Mouse (Mus musculus) frontal cortex, postnatal 25 days (tissue): Measurements from ENCODE around the gene Dap.

Source experiments
- DNase-seq, 2 experiments: peaks; one replicate each; pipeline ENCODE4 v3.0.0; 2022; ENCODE audit warnings: low spot score in 2 of 2

The Dap gene

GRCm38 (mm10) chr15:31264827-31265226, 40.7 kb downstream of the Dap start:
- peak; percentile 78 to 84 for DNase-seq

DNA sequence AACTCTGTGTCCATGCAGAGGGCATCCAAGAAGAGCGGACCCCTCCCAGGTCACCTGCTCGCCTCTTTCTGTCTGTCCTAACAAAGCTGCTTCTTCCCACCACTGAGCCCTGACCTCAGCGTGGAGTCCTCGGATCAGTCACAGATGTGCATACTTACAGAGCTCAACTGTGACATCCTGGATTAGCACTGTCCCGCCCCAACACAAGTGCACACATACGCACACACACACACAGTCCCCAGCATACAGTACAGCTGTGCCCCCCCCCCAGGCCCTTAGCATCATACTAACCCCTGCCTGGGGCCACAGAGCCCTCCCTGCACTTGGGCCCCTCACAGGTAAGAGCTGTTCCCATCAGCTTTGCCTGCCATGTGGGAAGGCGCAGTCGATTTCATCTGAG, 41.3 kb downstream of the Dap start:
- no peak for DNase-seq

DNA sequence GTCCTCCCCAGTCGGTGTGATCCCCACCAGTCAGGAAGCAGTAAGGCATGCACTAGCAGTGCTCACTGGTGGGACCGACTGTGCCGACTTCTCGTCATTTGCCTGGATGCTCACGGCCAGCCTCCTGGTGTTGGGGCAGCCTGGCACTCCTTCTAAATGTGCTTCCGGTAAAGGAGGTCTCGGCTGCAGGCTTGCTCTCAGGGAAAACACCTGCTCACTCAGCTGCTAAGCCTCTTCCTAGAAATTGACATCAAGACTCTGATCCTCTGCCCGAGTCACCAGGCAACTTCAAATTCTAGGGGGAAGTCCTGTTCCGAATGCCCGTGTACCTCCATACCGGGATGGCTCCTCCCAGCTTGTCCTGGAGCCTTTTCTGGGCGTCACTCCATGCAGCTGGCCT, 41.7 kb downstream of the Dap start:
- no peak for DNase-seq

DNA sequence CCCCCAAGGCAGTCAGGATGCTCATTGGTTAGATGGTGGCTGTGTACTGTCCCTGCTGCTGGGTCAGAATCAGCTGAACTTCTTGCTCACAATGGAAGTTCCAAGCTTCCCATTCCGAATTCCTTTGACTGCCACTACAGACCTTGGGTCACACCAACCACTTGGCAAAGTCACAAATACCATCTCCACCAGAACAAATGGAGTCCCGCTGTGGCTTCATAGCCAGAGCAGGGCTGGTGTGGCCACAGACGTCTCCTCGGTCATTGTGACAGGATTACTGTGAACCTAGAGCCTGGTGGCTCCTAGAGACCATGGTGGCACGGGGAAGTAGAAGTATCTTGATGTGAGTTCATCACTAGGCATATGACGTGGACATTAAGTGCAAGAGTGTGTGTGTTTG, 44.0 kb downstream of the Dap start:
- no peak for DNase-seq

DNA sequence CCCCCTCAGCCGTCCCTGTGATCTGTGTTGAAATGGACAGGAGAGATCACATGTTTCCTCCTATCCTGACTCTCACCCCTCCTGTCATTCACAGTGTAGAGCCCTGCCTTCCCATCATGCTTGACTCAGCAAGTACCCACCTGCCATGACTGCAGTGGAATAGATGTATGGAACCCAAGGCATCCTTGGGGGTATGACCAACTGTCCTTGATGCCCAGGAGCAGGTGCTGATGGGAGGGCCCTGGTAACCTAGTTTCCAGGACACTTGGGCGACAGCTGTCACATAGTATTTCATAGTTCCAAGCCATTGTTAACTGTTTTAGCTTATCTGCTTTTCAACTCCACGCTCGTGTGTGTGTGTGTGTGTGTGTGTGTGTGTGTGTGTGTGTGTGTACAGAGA, 45.4 kb downstream of the Dap start:
- no peak for DNase-seq

DNA sequence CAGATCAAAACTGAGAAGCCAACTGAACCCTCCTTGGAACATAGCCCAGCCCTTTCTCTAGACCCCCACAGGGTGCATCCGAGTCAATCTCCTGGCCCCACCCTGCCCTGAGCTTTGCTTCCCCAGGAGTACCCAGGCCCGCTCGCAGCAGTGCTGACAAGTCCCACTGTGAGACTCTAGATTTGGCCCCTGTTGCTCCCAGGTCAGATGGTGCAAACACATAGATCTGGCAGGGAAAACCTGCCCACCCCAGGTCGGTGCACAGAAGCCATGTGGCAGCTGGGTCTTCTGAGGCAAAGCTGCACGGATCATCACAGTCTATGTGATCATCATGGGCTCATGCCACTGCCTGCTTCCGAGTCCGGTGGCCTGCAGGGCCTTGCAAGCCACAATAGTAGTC, 48.6 kb downstream of the Dap start:
- DNase-seq = no peak

DNA sequence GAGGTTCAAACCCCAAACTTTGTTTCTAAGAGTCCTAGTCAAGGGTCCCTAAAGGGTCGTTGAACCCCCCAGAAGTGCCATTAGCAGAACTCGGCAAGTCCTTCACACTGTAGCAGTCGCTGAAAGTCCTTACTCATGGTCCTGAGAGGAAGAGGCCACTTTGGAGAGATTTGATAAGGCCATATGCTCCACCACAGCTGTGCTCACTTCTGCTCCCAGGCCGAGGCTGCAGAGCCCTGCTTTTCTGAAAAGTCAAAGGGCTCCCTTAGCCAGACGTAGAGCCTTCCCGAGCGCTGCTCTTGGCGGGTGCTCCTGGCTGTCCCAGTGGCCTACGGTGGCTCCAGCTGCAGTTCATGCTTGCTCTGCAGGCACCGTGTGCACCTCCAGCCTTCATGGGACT, 49.4 kb downstream of the Dap start:
- DNase-seq = no peak

GRCm38 (mm10) chr15:31278090-31278489, 54.0 kb downstream of the Dap start:
- no peak for DNase-seq

DNA sequence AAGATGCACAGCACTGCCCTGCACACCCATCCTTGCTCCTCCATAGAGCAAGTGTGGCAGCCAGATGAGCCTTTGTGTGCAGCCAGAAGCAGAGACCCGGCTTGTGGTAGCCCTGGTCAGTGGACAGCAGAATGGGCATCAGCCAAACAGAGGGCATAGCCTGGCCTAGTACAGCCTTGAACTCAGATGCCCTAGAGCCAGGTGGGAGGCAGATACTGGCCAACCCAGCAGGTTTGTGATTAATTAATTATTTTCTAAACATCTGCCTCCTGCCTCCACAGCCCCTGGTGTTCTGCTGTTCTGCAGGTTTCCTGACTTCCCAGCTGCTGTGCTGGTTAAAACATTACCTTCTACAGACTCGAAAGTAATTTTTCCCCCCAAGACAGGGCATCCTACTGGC, 55.0 kb downstream of the Dap start:
- no peak for DNase-seq

- DNase-seq = no peak
Observed at GRCm38 (mm10) chr15:31279577-31280004, 55.5 kb downstream of the Dap start.

- no peak for DNase-seq
Observed at GRCm38 (mm10) chr15:31280059-31280458, 55.9 kb downstream of the Dap start.

DNA sequence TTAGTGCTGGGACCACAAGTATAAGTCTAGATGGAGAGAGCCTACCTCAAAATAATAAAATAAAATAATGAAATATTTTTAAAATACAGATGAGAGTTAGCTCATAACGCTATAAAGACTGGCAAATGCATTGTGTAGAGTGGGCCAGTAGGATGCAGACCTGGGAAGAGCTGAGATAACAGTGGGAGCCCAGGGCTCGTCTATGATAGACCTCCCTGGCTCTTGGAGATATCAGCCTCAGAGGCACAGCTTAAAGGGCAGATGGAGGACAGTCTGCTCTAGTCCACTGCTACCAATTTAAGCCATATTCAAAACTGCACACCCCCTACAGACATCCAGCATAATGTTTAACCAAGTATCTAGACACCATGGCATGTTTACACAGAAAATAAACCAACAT, 56.6 kb downstream of the Dap start:
- no peak for DNase-seq

DNA sequence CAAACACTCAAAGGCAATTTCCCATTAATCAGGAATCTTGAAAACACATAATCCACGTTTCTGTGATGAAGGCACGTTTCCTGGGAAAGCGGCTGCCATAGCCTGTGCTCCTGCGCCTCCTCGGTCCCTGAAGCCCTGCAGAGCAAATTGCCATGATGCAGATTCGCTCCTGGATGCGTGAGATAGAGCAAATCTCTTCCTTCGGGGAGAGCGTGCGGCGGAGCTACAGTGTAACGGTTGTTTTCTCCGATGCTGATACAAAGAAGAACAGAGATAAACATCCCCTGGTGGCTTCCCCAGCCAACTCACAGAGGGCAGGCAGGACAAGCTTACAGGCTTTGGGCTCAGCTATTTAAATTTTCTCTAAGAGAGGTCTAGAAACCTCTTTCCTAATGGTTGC, 57.7 kb downstream of the Dap start:
- DNase-seq = no peak

GRCm38 (mm10) chr15:31282353-31282752, 58.2 kb downstream of the Dap start:
- DNase-seq = no peak

DNA sequence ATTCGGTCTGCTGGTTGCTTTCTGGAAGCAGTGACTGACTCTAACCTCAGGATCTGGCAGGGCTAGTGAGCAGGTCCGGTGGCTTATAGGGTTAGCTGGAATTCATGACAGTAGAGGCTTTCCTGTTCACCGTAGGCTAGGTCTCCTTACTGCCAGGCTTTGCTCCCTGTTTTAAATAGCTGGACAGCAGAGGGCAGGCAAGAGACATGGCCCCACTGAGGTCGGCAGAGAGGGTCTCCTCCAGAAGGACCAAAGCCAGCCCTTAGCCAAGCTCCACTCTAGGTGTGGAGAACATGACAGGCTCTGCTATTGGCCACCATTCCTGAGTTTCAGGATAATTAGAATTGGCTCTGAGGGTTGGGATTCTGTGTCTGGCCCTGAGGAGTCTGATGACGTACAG, 60.0 kb downstream of the Dap start:
- no peak for DNase-seq

GRCm38 (mm10) chr15:31284922-31285631, 61.0 kb downstream of the Dap start:
- no peak for DNase-seq

GRCm38 (mm10) chr15:31285695-31286094, 61.6 kb downstream of the Dap start:
- no peak for DNase-seq

GRCm38 (mm10) chr15:31292627-31293026, 68.5 kb downstream of the Dap start:
- no peak for DNase-seq

DNA sequence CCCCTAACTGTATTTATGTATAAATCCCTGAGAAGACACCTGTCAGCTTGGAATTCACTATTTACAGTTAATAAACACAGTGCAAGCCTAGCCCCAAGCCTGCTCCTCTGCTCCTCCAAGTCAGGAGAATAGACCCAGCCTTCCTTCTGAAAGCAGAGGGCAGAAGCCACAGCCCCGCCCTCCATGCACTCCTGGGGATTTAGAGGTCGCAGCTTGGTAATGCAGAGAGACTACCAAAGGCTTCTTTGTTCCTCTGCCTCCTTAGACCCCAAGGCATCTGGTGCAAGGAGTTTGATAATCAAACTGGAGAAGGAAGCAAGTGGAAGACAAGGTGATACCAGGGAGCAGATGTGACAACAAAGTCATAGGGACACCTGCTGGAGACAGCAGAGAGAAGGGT, 70.2 kb downstream of the Dap start:
- DNase-seq = no peak

GRCm38 (mm10) chr15:31296882-31297776, 73.0 kb downstream of the Dap start:
- no peak for DNase-seq

- DNase-seq = no peak
Observed at GRCm38 (mm10) chr15:31297777-31298137, 73.6 kb downstream of the Dap start.

GRCm38 (mm10) chr15:31299258-31299917, 75.3 kb downstream of the Dap start:
- no peak for DNase-seq
